Comparison of ENCODE assay signal across 11 mouse cellular contexts in genomic region chr11:5732401-5732800, GRCm38 (mm10). TPM values are rescaled to one million over a fixed set of nuclear protein-coding genes. Genes with fewer than 3 reads are reported as not detected.
DNase-seq lines count a peak whose midpoint lies in the region; ATAC-seq lines count a peak whose summit lies in the region.
"Had no signal": no experiment of that assay in that cellular context is flagged by ENCODE, and none has a peak within 500 bp of the region (broad histone marks: within the 10 kb centered on the region; RNA-seq: fewer than 3 reads in every experiment).

No protein-coding gene starts in this region.

- H3K27me3 ChIP-seq in heart, embryonic 11.5 days (ENCODE audit: control insufficient read depth, insufficient read depth, low read length) = no peaks in the 10 kb centered on the region
- H3K27me3 ChIP-seq in neural tube, embryonic 12.5 days (replicated peaks) = no peaks in the 10 kb centered on the region
- no peaks in the 10 kb centered on the region for H3K27me3 ChIP-seq in neural tube, embryonic 15.5 days (replicated peaks)
- H3K27me3 ChIP-seq in intestine, embryonic 16.5 days (replicated peaks; ENCODE audit: control insufficient read depth, insufficient read depth, low read length) = no peaks in the 10 kb centered on the region

- no peak overlapping the region for H3K4me3 ChIP-seq in heart, embryonic 11.5 days (ENCODE audit: low read depth, low read length)
- no peak overlapping the region for H3K4me3 ChIP-seq in neural tube, embryonic 12.5 days
- H3K4me3 ChIP-seq in neural tube, embryonic 15.5 days (replicated peaks) = no peak overlapping the region
- no peak overlapping the region for H3K4me3 ChIP-seq in intestine, embryonic 16.5 days (ENCODE audit: low read length)

- no peak for DNase-seq in heart, postnatal 4 days
- no peak for DNase-seq in cerebellum, adult 8-10 months
- no peak for DNase-seq in gastrocnemius, postnatal 14 days
- DNase-seq: kidney, postnatal 14 days; lung, postnatal 4 days; thymus, postnatal 14 days had no signal

- H3K9ac ChIP-seq in heart, embryonic 11.5 days (ENCODE audit: low read depth, low read length) = peak overlapping the region; percentile 18; the same call in 1 of the 2 replicates
- 0 out of 2 replicates have a peak overlapping the region, but pooled peaks have one; percentile 21 for H3K9ac ChIP-seq in neural tube, embryonic 12.5 days
- no peak overlapping the region for H3K9ac ChIP-seq in neural tube, embryonic 15.5 days (replicated peaks)
- H3K9ac ChIP-seq in intestine, embryonic 16.5 days (ENCODE audit: low read depth, low read length) = no peak overlapping the region

- H3K4me2 ChIP-seq in heart, embryonic 11.5 days = no peak overlapping the region
- no peak overlapping the region for H3K4me2 ChIP-seq in neural tube, embryonic 12.5 days (replicated peaks)
- H3K4me2 ChIP-seq in neural tube, embryonic 15.5 days = no peak overlapping the region
- H3K4me2 ChIP-seq in intestine, embryonic 16.5 days (ENCODE audit: low read depth, low read length) = no peak overlapping the region

- no peak overlapping the region for H3K27ac ChIP-seq in heart, embryonic 11.5 days (ENCODE audit: low read depth, low read length)
- no peak overlapping the region for H3K27ac ChIP-seq in neural tube, embryonic 12.5 days
- H3K27ac ChIP-seq in neural tube, embryonic 15.5 days (replicated peaks) = no peak overlapping the region
- no peak overlapping the region for H3K27ac ChIP-seq in intestine, embryonic 16.5 days (ENCODE audit: low read length)

- H3K36me3 ChIP-seq in heart, embryonic 11.5 days (ENCODE audit: control insufficient read depth, insufficient read depth, low read length) = no peaks in the 10 kb centered on the region
- no peaks in the 10 kb centered on the region for H3K36me3 ChIP-seq in neural tube, embryonic 12.5 days
- no peaks in the 10 kb centered on the region for H3K36me3 ChIP-seq in neural tube, embryonic 15.5 days
- H3K36me3 ChIP-seq in intestine, embryonic 16.5 days (ENCODE audit: control insufficient read depth, insufficient read depth, low read length) = no peaks in the 10 kb centered on the region

- intact Hi-C loops in gastrocnemius, postnatal 14 days (cut with DNase I; ENCODE audit: low total_unique reads) = no loop called here

- H3K9me3 ChIP-seq in heart, embryonic 11.5 days (replicated peaks; ENCODE audit: control insufficient read depth, low read length) = no peaks in the 10 kb centered on the region
- H3K9me3 ChIP-seq in neural tube, embryonic 12.5 days = no peaks in the 10 kb centered on the region
- no peaks in the 10 kb centered on the region for H3K9me3 ChIP-seq in neural tube, embryonic 15.5 days (replicated peaks)
- no peaks in the 10 kb centered on the region for H3K9me3 ChIP-seq in intestine, embryonic 16.5 days (ENCODE audit: control insufficient read depth, low read length)

- peaks cover 26% of the 10 kb centered on the region for H3K4me1 ChIP-seq in heart, embryonic 11.5 days (ENCODE audit: control insufficient read depth, insufficient read depth, low read length)
- H3K4me1 ChIP-seq in neural tube, embryonic 12.5 days = peaks cover 5% of the 10 kb centered on the region; the same call in 1 of the 2 replicates
- peaks cover 12% of the 10 kb centered on the region; the same call in 1 of the 2 replicates for H3K4me1 ChIP-seq in neural tube, embryonic 15.5 days
- H3K4me1 ChIP-seq in intestine, embryonic 16.5 days (ENCODE audit: control insufficient read depth, insufficient read depth, low read length) = peaks cover 18% of the 10 kb centered on the region

- ATAC-seq in heart, embryonic 11.5 days (replicated peaks; ENCODE audit: insufficient number of reproducible peaks, low FRiP score, low TSS enrichment) = no peak
- no peak for ATAC-seq in neural tube, embryonic 12.5 days (ENCODE audit: low FRiP score, low read depth)
- ATAC-seq in neural tube, embryonic 15.5 days (ENCODE audit: low FRiP score) = no peak
- 0 out of 2 replicates have a peak, but pooled peaks have one; percentile 36 for ATAC-seq in intestine, embryonic 16.5 days
- ATAC-seq: CD4-positive, CD25-positive, alpha-beta regulatory T cell, adult 4 months had no signal

- WGBS in heart, embryonic 11.5 days (ENCODE audit: insufficient replicate concordance) = 71% methylated on average over 5 of the region's 5 CpGs
- 61% methylated on average over 5 of the region's 5 CpGs for WGBS in neural tube, embryonic 12.5 days
- WGBS in neural tube, embryonic 15.5 days = 58% methylated on average over 5 of the region's 5 CpGs
- WGBS in intestine, embryonic 16.5 days = 60% methylated on average over 5 of the region's 5 CpGs

RNA-seq across cellular contexts. Expression of gene Mrps24, which starts 16.9 kb away (rescaled TPM):
- polyA plus RNA-seq in heart, embryonic 11.5 days (2014; fragmentation: Nextera tagmentation; extraction: Ambion mirVana) = 174 and 184 TPM in 2 replicates
- 100 to 1,000 TPM; 112 to 114 TPM for total RNA-seq in heart, postnatal 4 days (2021)
- 151 and 159 TPM in 2 replicates for polyA plus RNA-seq in neural tube, embryonic 12.5 days (2016; fragmentation: Nextera tagmentation; extraction: Ambion mirVana)
- polyA plus RNA-seq in neural tube, embryonic 15.5 days (2015; fragmentation: Nextera tagmentation; extraction: Ambion mirVana) = 197 and 206 TPM in 2 replicates
- polyA plus RNA-seq in intestine, embryonic 16.5 days (2015; fragmentation: Nextera tagmentation; extraction: Ambion mirVana) = 219 and 236 TPM in 2 replicates
- total RNA-seq in gastrocnemius, postnatal 14 days (2021) = 10 to 100 TPM; 83.5 to 84.2 TPM

RNA-seq across cellular contexts. Expression of gene Urgcp, which starts 29.8 kb away (rescaled TPM):
- polyA plus RNA-seq in heart, embryonic 11.5 days (2014; fragmentation: Nextera tagmentation; extraction: Ambion mirVana) = 14.2 and 18.7 TPM in 2 replicates
- 10 to 100 TPM; 60.5 TPM for total RNA-seq in heart, postnatal 4 days (2021)
- 24.6 and 26.5 TPM in 2 replicates for polyA plus RNA-seq in neural tube, embryonic 12.5 days (2016; fragmentation: Nextera tagmentation; extraction: Ambion mirVana)
- 33.0 and 34.1 TPM in 2 replicates for polyA plus RNA-seq in neural tube, embryonic 15.5 days (2015; fragmentation: Nextera tagmentation; extraction: Ambion mirVana)
- polyA plus RNA-seq in intestine, embryonic 16.5 days (2015; fragmentation: Nextera tagmentation; extraction: Ambion mirVana) = 21.6 and 23.7 TPM in 2 replicates
- 10 to 100 TPM; 32.7 to 38.4 TPM for total RNA-seq in gastrocnemius, postnatal 14 days (2021)

RNA-seq across cellular contexts. Expression of gene Dbnl, which starts 55.9 kb away (rescaled TPM):
- 88.3 and 90.3 TPM in 2 replicates for polyA plus RNA-seq in heart, embryonic 11.5 days (2014; fragmentation: Nextera tagmentation; extraction: Ambion mirVana)
- 10 to 100 TPM; 44.7 to 46.1 TPM for total RNA-seq in heart, postnatal 4 days (2021)
- polyA plus RNA-seq in neural tube, embryonic 12.5 days (2016; fragmentation: Nextera tagmentation; extraction: Ambion mirVana) = 138 and 153 TPM in 2 replicates
- polyA plus RNA-seq in neural tube, embryonic 15.5 days (2015; fragmentation: Nextera tagmentation; extraction: Ambion mirVana) = 131 and 142 TPM in 2 replicates
- 141 and 147 TPM in 2 replicates for polyA plus RNA-seq in intestine, embryonic 16.5 days (2015; fragmentation: Nextera tagmentation; extraction: Ambion mirVana)
- 10 to 100 TPM; 18.7 to 21.6 TPM for total RNA-seq in gastrocnemius, postnatal 14 days (2021)

Comparison
In these comparisons a context has a peak if more than half of its experiments do, and no peak if none do; other contexts are left out.
1. H3K9ac ChIP-seq: peak in heart, embryonic 11.5 days (single experiment) and neural tube, embryonic 12.5 days (single experiment); none in neural tube, embryonic 15.5 days (single experiment) and intestine, embryonic 16.5 days (single experiment).